ENCODE assay signal across 8 mouse cellular contexts in the genomic region with DNA sequence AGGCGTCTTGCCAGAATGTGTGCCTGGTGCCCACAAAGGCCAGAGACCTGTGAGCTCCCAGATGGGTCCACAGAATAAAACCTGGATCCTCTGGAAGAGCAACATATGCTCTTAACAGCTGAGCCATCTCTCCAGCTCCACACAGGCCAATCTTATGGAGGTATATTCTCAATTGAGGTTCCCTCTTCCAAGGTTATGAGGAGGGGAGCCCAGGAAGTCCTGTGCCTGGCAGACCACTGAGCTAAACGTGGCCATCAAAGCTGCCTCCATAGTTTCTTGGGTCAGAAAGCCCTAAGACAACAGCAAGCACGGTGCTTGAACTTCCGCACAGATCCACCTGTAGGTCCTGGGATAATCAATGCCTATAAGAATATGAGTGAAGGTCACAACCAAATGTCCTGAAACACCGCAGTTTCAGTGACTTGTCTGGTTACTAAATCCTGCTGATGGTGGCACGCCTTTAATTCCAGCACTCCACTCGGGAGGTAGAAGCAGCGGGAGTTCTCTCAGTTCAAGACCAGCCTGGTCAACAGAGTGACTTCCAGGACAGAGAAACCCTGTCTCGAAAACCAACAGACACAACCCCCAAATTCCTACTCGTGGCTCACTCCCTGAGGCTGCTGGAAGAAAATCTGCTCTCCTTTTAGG. TPM values are rescaled to one million over a fixed set of nuclear protein-coding genes. Genes with fewer than 3 reads are reported as not detected.
DNase-seq lines count a peak whose midpoint lies in the region; ATAC-seq and TF ChIP-seq lines count a peak whose summit lies in the region.

No protein-coding gene starts in this region.

- H3K4me3 ChIP-seq in heart, embryonic 11.5 days (ENCODE audit: low read depth, low read length) = peak overlapping the region; percentile 97
- H3K4me3 ChIP-seq in CH12.LX (replicated peaks in 1 of 3; ENCODE audit: low read depth in 2 of 3, low read length in 2 of 3, poor library complexity in 1 of 3) = peak overlapping the region; percentile 84 to 98 (median 90)
- H3K4me3 ChIP-seq in forebrain, embryonic 14.5 days (ENCODE audit: low read depth, low read length) = peak overlapping the region; percentile 88
- peak overlapping the region; percentile 89 for H3K4me3 ChIP-seq in liver, embryonic 15.5 days (replicated peaks)

- peak overlapping the region; percentile 87 for H3K9ac ChIP-seq in heart, embryonic 11.5 days (ENCODE audit: low read depth, low read length)
- H3K9ac ChIP-seq in CH12.LX (ENCODE audit: insufficient read depth, low read depth) = peak overlapping the region; percentile 76
- peak overlapping the region; percentile 88 for H3K9ac ChIP-seq in forebrain, embryonic 14.5 days (ENCODE audit: low read length)
- peak overlapping the region; percentile 72 for H3K9ac ChIP-seq in liver, embryonic 15.5 days

- peaks cover 21% of the 10 kb centered on the region for H3K79me2 ChIP-seq in CH12.LX (replicated peaks; ENCODE audit: control insufficient read depth, extremely low read depth, insufficient read depth, poor library complexity, severe bottlenecking)

- no peaks in the 10 kb centered on the region for H3K27me3 ChIP-seq in heart, embryonic 11.5 days (ENCODE audit: control insufficient read depth, insufficient read depth, low read length)
- no peaks in the 10 kb centered on the region for H3K27me3 ChIP-seq in CH12.LX (replicated peaks)
- no peaks in the 10 kb centered on the region for H3K27me3 ChIP-seq in forebrain, embryonic 14.5 days (replicated peaks; ENCODE audit: control insufficient read depth, insufficient read depth, low read length)
- no peaks in the 10 kb centered on the region for H3K27me3 ChIP-seq in liver, embryonic 15.5 days

- 30% methylated on average over 10 of the region's 10 CpGs for WGBS in heart, embryonic 11.5 days (ENCODE audit: insufficient replicate concordance)
- WGBS in forebrain, embryonic 14.5 days = 34% methylated on average over 10 of the region's 10 CpGs
- 24% methylated on average over 10 of the region's 10 CpGs for WGBS in liver, embryonic 15.5 days (ENCODE audit: insufficient replicate concordance)

- TF ChIP-seq CTCF in CH12.LX (conservative IDR thresholded peaks at IDR 0.05 in 1 of 2, IDR thresholded peaks at IDR 0.05 in 1 of 2; ENCODE audit: low read depth in 2 of 2, low read length in 2 of 2) = no peak

- no peak for ATAC-seq in heart, embryonic 11.5 days (replicated peaks; ENCODE audit: insufficient number of reproducible peaks, low FRiP score, low TSS enrichment)
- ATAC-seq in forebrain, embryonic 14.5 days = no peak
- no peak for ATAC-seq in liver, embryonic 15.5 days (ENCODE audit: insufficient read depth)

- TF ChIP-seq RAD21 in CH12.LX (IDR thresholded peaks at IDR 0.05; ENCODE audit: low read depth, low read length) = no peak

- dilution Hi-C loops in CH12.LX (cut with MboI; ENCODE audit: extremely low pct_ligation_motif_present, extremely low pct_unique_long_range_greater_than_20kb, low sequenced_read_pairs) = no loop called here

- TF ChIP-seq EP300 in CH12.LX (IDR thresholded peaks at IDR 0.05; ENCODE audit: low read length) = no peak

- peaks cover 6% of the 10 kb centered on the region for H3K4me1 ChIP-seq in heart, embryonic 11.5 days (ENCODE audit: control insufficient read depth, insufficient read depth, low read length)
- peaks cover 7 to 24% of the 10 kb centered on the region in 2 experiments; a peak in 3 of 4 replicates for H3K4me1 ChIP-seq in CH12.LX (ENCODE audit: control insufficient read depth in 1 of 2, insufficient read depth in 2 of 2)
- H3K4me1 ChIP-seq in forebrain, embryonic 14.5 days (ENCODE audit: control insufficient read depth, insufficient read depth, low read length) = peaks cover 8% of the 10 kb centered on the region
- peaks cover 26% of the 10 kb centered on the region for H3K4me1 ChIP-seq in liver, embryonic 15.5 days (replicated peaks)

- DNase-seq in heart, postnatal 4 days = no peak
- DNase-seq in CH12.LX (ENCODE audit: extremely low read depth) = no peak
- no peak for DNase-seq in forebrain, embryonic 14.5 days (ENCODE audit: low spot score)
- DNase-seq in adrenal gland, postnatal 14 days = no peak
- no peak for DNase-seq in Muller cell, postnatal 12 days (ENCODE audit: inconsistent ontology term)
- DNase-seq in ovary, postnatal 36 days (ENCODE audit: low spot score) = no peak

- in situ Hi-C loops in CH12.LX (cut with MboI; ENCODE audit: low pct_ligation_motif_present, low pct_unique_long_range_greater_than_20kb, low sequenced_read_pairs) = no loop called here

- H3K9me3 ChIP-seq in heart, embryonic 11.5 days (replicated peaks; ENCODE audit: control insufficient read depth, low read length) = no peaks in the 10 kb centered on the region
- no peaks in the 10 kb centered on the region for H3K9me3 ChIP-seq in CH12.LX (replicated peaks; ENCODE audit: low read length)
- H3K9me3 ChIP-seq in forebrain, embryonic 14.5 days (replicated peaks; ENCODE audit: control insufficient read depth, low read length) = no peaks in the 10 kb centered on the region
- no peaks in the 10 kb centered on the region for H3K9me3 ChIP-seq in liver, embryonic 15.5 days (replicated peaks)

- peak overlapping the region; percentile 93 for H3K4me2 ChIP-seq in heart, embryonic 11.5 days
- peak overlapping the region; percentile 76 for H3K4me2 ChIP-seq in CH12.LX (ENCODE audit: insufficient read depth, low read depth, poor library complexity, severe bottlenecking)
- H3K4me2 ChIP-seq in forebrain, embryonic 14.5 days (ENCODE audit: low read length) = peak overlapping the region; percentile 93
- H3K4me2 ChIP-seq in liver, embryonic 15.5 days = peak overlapping the region; percentile 90

- no peaks in the 10 kb centered on the region for H3K36me3 ChIP-seq in heart, embryonic 11.5 days (ENCODE audit: control insufficient read depth, insufficient read depth, low read length)
- H3K36me3 ChIP-seq in CH12.LX (replicated peaks in 1 of 2; ENCODE audit: control insufficient read depth in 1 of 2, insufficient read depth in 1 of 2, low read length in 1 of 2) = peaks cover 0 to 6% of the 10 kb centered on the region in 2 experiments
- no peaks in the 10 kb centered on the region for H3K36me3 ChIP-seq in forebrain, embryonic 14.5 days (ENCODE audit: control insufficient read depth, insufficient read depth, low read length)
- no peaks in the 10 kb centered on the region for H3K36me3 ChIP-seq in liver, embryonic 15.5 days (replicated peaks)

- TF ChIP-seq POLR2A in CH12.LX (IDR thresholded peaks at IDR 0.05; ENCODE audit: low read depth, low read length) = no peak

- H3K27ac ChIP-seq in heart, embryonic 11.5 days (ENCODE audit: low read depth, low read length) = no peak overlapping the region
- H3K27ac ChIP-seq in CH12.LX (ENCODE audit: insufficient read depth, low read depth) = no peak overlapping the region
- H3K27ac ChIP-seq in forebrain, embryonic 14.5 days (ENCODE audit: low read depth, low read length) = no peak overlapping the region
- H3K27ac ChIP-seq in liver, embryonic 15.5 days (replicated peaks) = no peak overlapping the region

TF ChIP-seq in CH12.LX, 34 proteins besides CTCF, POLR2A, EP300 and RAD21:
- no peak for TF ChIP-seq POLR2AphosphoS2 (IDR thresholded peaks at IDR 0.05; ENCODE audit: low read depth, low read length)
- no peak for TF ChIP-seq TCF12 (IDR thresholded peaks at IDR 0.05; ENCODE audit: low read depth, low read length)
- TF ChIP-seq ELF1 (IDR thresholded peaks at IDR 0.05; ENCODE audit: low read depth, low read length) = no peak
- no peak for TF ChIP-seq ETS1 (conservative IDR thresholded peaks at IDR 0.05; ENCODE audit: low read depth, low read length)
- TF ChIP-seq MYC (IDR thresholded peaks at IDR 0.05; ENCODE audit: low read depth, low read length) = no peak
- TF ChIP-seq NELFE (IDR thresholded peaks at IDR 0.05; ENCODE audit: low read depth, low read length) = no peak
- no peak for TF ChIP-seq ZC3H11A (IDR thresholded peaks at IDR 0.05; ENCODE audit: low read depth, low read length)
- no peak for TF ChIP-seq USF1 (IDR thresholded peaks at IDR 0.05; ENCODE audit: low read depth, low read length)
TF ChIP-seq in CH12.LX: peak in this region for 0.

RNA-seq across cellular contexts. Expression of a gene that starts 0.9 kb away (rescaled TPM):
- 31.0 and 31.1 TPM in 2 replicates for polyA plus RNA-seq in heart, embryonic 11.5 days (2014; fragmentation: Nextera tagmentation; extraction: Ambion mirVana)
- total RNA-seq in heart, postnatal 4 days (2021) = 10 to 100 TPM; 17.8 to 21.9 TPM
- total RNA-seq in CH12.LX (2012; rRNA removed) = 54.3 and 66.9 TPM in 2 replicates
- total RNA-seq in CH12.LX (2014; rRNA removed) = 35.5 and 42.4 TPM in 2 replicates
- 51.5 and 69.7 TPM in 2 replicates for polyA plus RNA-seq in CH12.LX (2012; ENCODE audit: insufficient read length, low read depth)
- 40.3 and 41.3 TPM in 2 replicates for polyA plus RNA-seq in forebrain, embryonic 14.5 days (2014; fragmentation: Nextera tagmentation; extraction: Ambion mirVana)
- polyA plus RNA-seq in liver, embryonic 15.5 days (2015; fragmentation: Nextera tagmentation; extraction: Ambion mirVana) = 16.8 and 19.9 TPM in 2 replicates
- total RNA-seq in adrenal gland, postnatal 14 days (2021) = 20.4 and 22.3 TPM in 2 replicates
